Mouse (Mus musculus): ENCODE measurements around the gene Tab2.
"Not testable (repeated sequence)": the region's sequence is repeated elsewhere in the genome, so short reads cannot be mapped to it uniquely, and the experiment has no call there.

Gene Tab2

GRCm38 (mm10) chr10:7923433-7923832 is 32.6 kb downstream of the Tab2 start:
- TF ChIP-seq POU5F1 (IDR thresholded peaks at IDR 0.05; ENCODE audit: borderline replicate concordance, low read length) (no peak), NANOG (IDR thresholded peaks at IDR 0.05; ENCODE audit: borderline replicate concordance, low read length) (no peak), CTCF (conservative IDR thresholded peaks at IDR 0.05; ENCODE audit: low read length) (no peak)
- H3K4me3 ChIP-seq (replicated peaks; ENCODE audit: low read length), result no peak overlapping the region
- H3K36me3 ChIP-seq (ENCODE audit: insufficient read depth, low read length), result peaks cover 52% of the 10 kb centered on the region
- peaks cover 16% of the 10 kb centered on the region for H3K9me3 ChIP-seq (ENCODE audit: low read length)
- H3K4me1 ChIP-seq (replicated peaks; ENCODE audit: low read depth, low read length), result peaks cover 11% of the 10 kb centered on the region
- H3K27me3 ChIP-seq (ENCODE audit: insufficient read depth, low read length), result no peaks in the 10 kb centered on the region

DNA sequence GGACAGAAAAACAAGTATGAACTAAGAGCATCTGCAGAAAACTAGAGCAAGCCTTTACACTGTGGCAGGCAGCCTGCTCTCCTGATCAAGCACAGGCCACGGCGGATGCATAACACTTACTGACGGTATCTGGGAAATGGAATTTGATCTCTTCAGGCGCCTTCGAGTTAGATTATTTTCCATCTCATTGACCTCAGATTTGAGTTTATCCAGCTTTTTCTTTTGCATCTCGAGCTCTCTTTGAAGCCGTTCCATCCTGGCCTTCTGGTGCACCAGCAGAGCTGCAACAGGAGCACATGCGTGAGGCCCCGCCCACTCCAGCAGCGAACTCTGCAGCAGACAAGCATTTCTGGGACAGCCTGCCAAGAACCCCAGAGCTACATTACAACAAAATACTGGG is 44.8 kb downstream of the Tab2 start:
- Histone ChIP-seq H3K4me3 (replicated peaks; ENCODE audit: low read length) (no peak overlapping the region), H3K9me3 (ENCODE audit: low read length) (0 out of 2 replicates have a peak, but pooled peaks cover under 1% of the 10 kb centered on the region), H3K27me3 (ENCODE audit: insufficient read depth, low read length) (no peaks in the 10 kb centered on the region), H3K36me3 (ENCODE audit: insufficient read depth, low read length) (peaks cover 74% of the 10 kb centered on the region), H3K4me1 (replicated peaks; ENCODE audit: low read depth, low read length) (peaks cover 11% of the 10 kb centered on the region)
- TF ChIP-seq NANOG (IDR thresholded peaks at IDR 0.05; ENCODE audit: borderline replicate concordance, low read length) (no peak), POU5F1 (IDR thresholded peaks at IDR 0.05; ENCODE audit: borderline replicate concordance, low read length) (no peak), CTCF (conservative IDR thresholded peaks at IDR 0.05; ENCODE audit: low read length) (no peak)

DNA sequence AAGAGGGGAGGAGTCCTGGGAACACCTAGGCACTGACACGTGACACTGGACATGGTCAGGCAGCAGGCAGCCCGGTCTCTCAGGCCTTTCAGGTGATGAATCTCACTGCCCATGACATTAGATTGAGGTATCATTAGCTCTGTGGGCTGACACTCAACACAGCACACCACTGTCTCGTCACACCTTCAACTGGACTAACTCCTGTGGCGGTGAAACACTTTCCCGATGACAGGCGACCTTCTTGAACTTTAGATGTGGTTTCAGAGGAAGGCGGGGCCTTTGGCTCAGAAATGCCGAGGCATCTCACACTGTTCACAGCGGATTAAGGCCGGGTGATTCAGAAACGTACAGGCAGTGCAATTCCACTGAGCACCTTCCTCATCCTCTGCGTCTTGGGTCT is 48.9 kb downstream of the Tab2 start:
- peaks cover 11% of the 10 kb centered on the region for H3K4me1 ChIP-seq (replicated peaks; ENCODE audit: low read depth, low read length)
- H3K27me3 ChIP-seq (ENCODE audit: insufficient read depth, low read length), result no peaks in the 10 kb centered on the region
- no peak for TF ChIP-seq POU5F1 (IDR thresholded peaks at IDR 0.05; ENCODE audit: borderline replicate concordance, low read length)
- peaks cover 67% of the 10 kb centered on the region for H3K36me3 ChIP-seq (ENCODE audit: insufficient read depth, low read length)
- no peak overlapping the region for H3K4me3 ChIP-seq (replicated peaks; ENCODE audit: low read length)
- no peaks in the 10 kb centered on the region for H3K9me3 ChIP-seq (ENCODE audit: low read length)

DNA sequence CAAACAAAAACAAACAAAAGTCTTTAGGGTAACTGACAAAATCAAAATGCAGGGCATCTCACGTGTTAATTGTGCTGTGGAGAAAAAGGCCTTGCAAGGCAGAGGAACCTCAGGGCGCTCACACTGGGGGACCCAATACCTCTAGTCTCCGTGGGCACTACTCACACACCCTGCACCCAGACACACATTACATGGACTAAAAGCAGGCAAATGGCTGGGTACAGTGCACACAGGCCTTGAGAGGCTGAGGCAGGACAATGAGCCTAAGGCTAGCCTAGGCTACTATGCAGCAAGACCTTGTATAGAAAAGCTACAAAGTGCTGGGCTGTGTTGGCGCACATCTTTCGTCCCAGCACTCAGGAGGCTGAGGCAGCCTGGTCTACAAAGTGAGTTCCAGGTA is 51.9 kb downstream of the Tab2 start:
- Histone ChIP-seq H3K4me3 (replicated peaks; ENCODE audit: low read length) (no peak overlapping the region), H3K36me3 (ENCODE audit: insufficient read depth, low read length) (peaks cover 47% of the 10 kb centered on the region), H3K9me3 (ENCODE audit: low read length) (no peaks in the 10 kb centered on the region), H3K27me3 (ENCODE audit: insufficient read depth, low read length) (no peaks in the 10 kb centered on the region), H3K4me1 (replicated peaks; ENCODE audit: low read depth, low read length) (no peaks in the 10 kb centered on the region)
- TF ChIP-seq CTCF (conservative IDR thresholded peaks at IDR 0.05; ENCODE audit: low read length), result no peak

- H3K36me3 ChIP-seq (ENCODE audit: insufficient read depth, low read length), result peaks cover 18% of the 10 kb centered on the region
- no peaks in the 10 kb centered on the region for H3K4me1 ChIP-seq (replicated peaks; ENCODE audit: low read depth, low read length)
- H3K9me3 ChIP-seq (ENCODE audit: low read length), result peaks cover 6% of the 10 kb centered on the region
- no peaks in the 10 kb centered on the region for H3K27me3 ChIP-seq (ENCODE audit: insufficient read depth, low read length)
- H3K4me3 ChIP-seq (replicated peaks; ENCODE audit: low read length), result no peak overlapping the region
- TF ChIP-seq POU5F1 (IDR thresholded peaks at IDR 0.05; ENCODE audit: borderline replicate concordance, low read length) (no peak), NANOG (IDR thresholded peaks at IDR 0.05; ENCODE audit: borderline replicate concordance, low read length) (no peak), CTCF (conservative IDR thresholded peaks at IDR 0.05; ENCODE audit: low read length) (no peak)
These were observed 55.1 kb downstream of the Tab2 start for GRCm38 (mm10) chr10:7900719-7901627.

DNA sequence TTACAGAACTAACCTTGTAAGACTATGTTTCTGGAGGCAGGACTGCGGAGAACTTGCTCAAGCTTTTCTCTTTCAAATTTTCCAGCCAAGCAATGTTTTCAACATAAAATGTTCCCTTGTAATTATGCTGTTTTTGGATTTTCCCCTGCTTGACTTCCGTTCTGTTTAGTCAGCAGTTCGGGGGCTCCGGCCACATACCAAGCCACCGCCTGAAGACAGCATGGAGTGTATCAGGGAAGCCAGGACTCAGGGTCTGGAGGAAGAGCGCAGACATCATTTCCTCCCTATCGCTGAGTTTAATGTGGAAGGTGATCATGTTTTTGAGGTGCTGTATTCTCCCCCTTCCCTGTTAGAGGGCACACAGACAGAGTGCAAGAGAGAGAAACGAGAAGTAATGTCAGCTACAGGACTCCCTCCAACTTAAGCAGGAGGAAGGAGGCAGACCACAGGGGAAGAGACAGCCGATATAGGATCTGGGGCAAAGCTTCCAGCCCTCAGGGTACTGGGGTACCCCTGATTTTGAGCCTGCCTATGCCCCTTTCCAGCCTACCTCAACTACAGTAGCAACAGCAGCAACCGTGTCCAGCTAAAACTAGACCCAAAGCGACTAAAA is 67.7 kb downstream of the Tab2 start:
- no peak for TF ChIP-seq POU5F1 (IDR thresholded peaks at IDR 0.05; ENCODE audit: borderline replicate concordance, low read length)
- no peak for TF ChIP-seq CTCF (conservative IDR thresholded peaks at IDR 0.05; ENCODE audit: low read length)
- no peak for TF ChIP-seq NANOG (IDR thresholded peaks at IDR 0.05; ENCODE audit: borderline replicate concordance, low read length)
- Histone ChIP-seq H3K36me3 (ENCODE audit: insufficient read depth, low read length) (no peaks in the 10 kb centered on the region), H3K4me1 (replicated peaks; ENCODE audit: low read depth, low read length) (no peaks in the 10 kb centered on the region), H3K9me3 (ENCODE audit: low read length) (peaks cover 18% of the 10 kb centered on the region), H3K4me3 (replicated peaks; ENCODE audit: low read length) (no peak overlapping the region), H3K27me3 (ENCODE audit: insufficient read depth, low read length) (no peaks in the 10 kb centered on the region)

- Histone ChIP-seq H3K4me3 (replicated peaks; ENCODE audit: low read length) (no peak overlapping the region), H3K27me3 (ENCODE audit: insufficient read depth, low read length) (no peaks in the 10 kb centered on the region), H3K4me1 (replicated peaks; ENCODE audit: low read depth, low read length) (no peaks in the 10 kb centered on the region), H3K36me3 (ENCODE audit: insufficient read depth, low read length) (no peaks in the 10 kb centered on the region), H3K9me3 (ENCODE audit: low read length) (peaks cover 15% of the 10 kb centered on the region)
- TF ChIP-seq NANOG (IDR thresholded peaks at IDR 0.05; ENCODE audit: borderline replicate concordance, low read length), result no peak
- TF ChIP-seq CTCF (conservative IDR thresholded peaks at IDR 0.05; ENCODE audit: low read length), result peak; percentile 83
These were observed 72.5 kb downstream of the Tab2 start for GRCm38 (mm10) chr10:7883524-7883923.

DNA sequence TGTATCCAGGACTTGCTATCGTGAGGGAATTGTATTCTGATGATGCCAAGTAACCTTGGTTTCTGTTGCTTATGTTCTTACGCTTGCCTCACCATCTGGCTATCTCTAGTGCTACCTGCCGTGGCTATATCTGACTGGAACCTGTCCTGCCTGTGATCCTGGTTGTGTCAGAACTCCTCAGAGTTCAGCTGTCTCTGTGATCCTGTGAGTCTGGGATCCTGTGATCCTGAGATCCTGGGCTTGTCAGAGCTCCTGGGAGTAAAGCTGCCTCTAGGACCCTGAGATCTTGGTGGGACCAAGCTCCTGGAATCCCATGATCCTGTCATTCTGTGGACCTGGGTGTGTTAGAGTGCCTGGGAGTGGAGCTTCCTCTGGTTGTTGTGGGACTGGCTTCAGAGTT is 74.1 kb downstream of the Tab2 start:
- Histone ChIP-seq H3K9me3 (ENCODE audit: low read length) (peaks cover 22% of the 10 kb centered on the region), H3K4me3 (replicated peaks; ENCODE audit: low read length) (no peak overlapping the region), H3K4me1 (replicated peaks; ENCODE audit: low read depth, low read length) (no peaks in the 10 kb centered on the region), H3K27me3 (ENCODE audit: insufficient read depth, low read length) (no peaks in the 10 kb centered on the region), H3K36me3 (ENCODE audit: insufficient read depth, low read length) (no peaks in the 10 kb centered on the region)
- no peak for TF ChIP-seq POU5F1 (IDR thresholded peaks at IDR 0.05; ENCODE audit: borderline replicate concordance, low read length)
- TF ChIP-seq NANOG (IDR thresholded peaks at IDR 0.05; ENCODE audit: borderline replicate concordance, low read length), result no peak
- TF ChIP-seq CTCF (conservative IDR thresholded peaks at IDR 0.05; ENCODE audit: low read length), result no peak

- H3K27me3 ChIP-seq (ENCODE audit: insufficient read depth, low read length); H3K36me3 ChIP-seq (ENCODE audit: insufficient read depth, low read length); H3K4me3 ChIP-seq (replicated peaks; ENCODE audit: low read length); H3K4me1 ChIP-seq (replicated peaks; ENCODE audit: low read depth, low read length): not testable (repeated sequence)
- H3K9me3 ChIP-seq (ENCODE audit: low read length), result peaks cover 32% of the 10 kb centered on the region
These were observed 75.7 kb downstream of the Tab2 start for GRCm38 (mm10) chr10:7880283-7880682.

All from E14TG2a.4 (cell line).